Mouse (Mus musculus) C2C12 (cell line): ENCODE measurements at regions not wholly inside any gene's neighbourhood (a gene's known extent, or its start where the extent isn't known, plus 50 kb on each side); places are given as distances from the start of the nearest gene placed in this dataset.

ENCODE experiments used
- H3K27me3 ChIP-seq: one replicate; pipeline ENCODE4 v1.6.1; 2011; ENCODE audit not compliant: control insufficient read depth, insufficient read depth, insufficient read length
- H3K36me3 ChIP-seq: one replicate; pipeline ENCODE4 v1.6.1; 2011; ENCODE audit not compliant: control insufficient read depth, insufficient read depth
- H3K4me3 ChIP-seq: one replicate; pipeline ENCODE4 v1.5.1; 2011; ENCODE audit warnings: mild to moderate bottlenecking, control low read depth; ENCODE audit not compliant: poor library complexity, insufficient read depth, severe bottlenecking
- H3K79me2 ChIP-seq: one replicate; pipeline ENCODE4 v1.6.1; 2011; ENCODE audit not compliant: control insufficient read depth, insufficient read depth
- H3K79me3 ChIP-seq: one replicate; pipeline ENCODE4 v1.6.1; 2011; ENCODE audit warnings: low read depth, control low read depth
- H3ac ChIP-seq: one replicate; pipeline ENCODE3; 2011; ENCODE audit warnings: low read depth; ENCODE audit not compliant: control insufficient read depth, insufficient read length
- CEBPB ChIP-seq: IDR thresholded peaks from one replicate; pipeline ENCODE4 v1.6.1; 2011; ENCODE audit warnings: low read depth, mild to moderate bottlenecking, control low read depth, moderate library complexity
- CTCF ChIP-seq: IDR thresholded peaks from one replicate; pipeline ENCODE4 v1.5.1; 2011; ENCODE audit not compliant: control insufficient read depth, insufficient read depth, insufficient read length
- FOSL1 ChIP-seq: IDR thresholded peaks from one replicate; pipeline ENCODE4 v1.8.0; 2011; ENCODE audit warnings: mild to moderate bottlenecking, low read length; ENCODE audit not compliant: poor library complexity, insufficient read depth, severe bottlenecking
- MAX ChIP-seq: IDR thresholded peaks from one replicate; pipeline ENCODE4 v1.6.1; 2011; ENCODE audit warnings: mild to moderate bottlenecking, control low read depth
- MYOD1 ChIP-seq: IDR thresholded peaks from one replicate; pipeline ENCODE4 v1.6.1; 2011; ENCODE audit warnings: low read depth; ENCODE audit not compliant: control insufficient read depth, insufficient read length
- MYOG ChIP-seq: IDR thresholded peaks from one replicate; pipeline ENCODE4 v1.6.1; 2011; ENCODE audit not compliant: control insufficient read depth, insufficient read length; ENCODE audit errors: extremely low read depth
- USF1 ChIP-seq: IDR thresholded peaks from one replicate; pipeline ENCODE4 v1.6.1; 2011; ENCODE audit warnings: low read depth, mild to moderate bottlenecking, control low read depth, moderate library complexity

DNA sequence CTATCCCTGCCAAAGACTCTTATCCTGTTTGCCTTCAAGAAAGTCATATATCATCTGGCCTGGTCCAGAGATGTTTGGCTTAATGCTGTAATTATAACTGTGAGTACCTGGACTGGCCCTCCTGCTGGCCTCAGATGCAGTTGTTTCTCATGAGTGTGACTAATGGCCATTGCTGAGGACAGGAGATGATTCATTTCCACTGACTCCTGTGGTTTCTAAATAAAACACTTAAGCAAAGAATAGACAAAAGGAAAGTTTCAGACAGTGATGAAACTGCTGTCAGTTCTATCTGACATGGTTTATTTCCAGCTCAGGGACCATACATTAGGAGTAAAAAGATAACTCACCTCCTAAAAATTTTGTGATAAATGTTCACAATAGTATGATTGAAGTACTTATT is 344.2 kb downstream of the Bmper start:
- no peaks in the 10 kb centered on the region for H3K27me3 ChIP-seq
- no peaks in the 10 kb centered on the region for H3K36me3 ChIP-seq
- no peak overlapping the region for H3ac ChIP-seq
- TF ChIP-seq MYOD1 = peak; percentile 65
- TF ChIP-seq MAX = no peak
- TF ChIP-seq CTCF = no peak
- TF ChIP-seq USF1 = no peak
- peak; percentile 96 for TF ChIP-seq FOSL1
- TF ChIP-seq MYOG = no peak
- TF ChIP-seq CEBPB = peak; percentile 78
- no peaks in the 10 kb centered on the region for H3K79me3 ChIP-seq
- no peak overlapping the region for H3K4me3 ChIP-seq
- no peaks in the 10 kb centered on the region for H3K79me2 ChIP-seq

DNA sequence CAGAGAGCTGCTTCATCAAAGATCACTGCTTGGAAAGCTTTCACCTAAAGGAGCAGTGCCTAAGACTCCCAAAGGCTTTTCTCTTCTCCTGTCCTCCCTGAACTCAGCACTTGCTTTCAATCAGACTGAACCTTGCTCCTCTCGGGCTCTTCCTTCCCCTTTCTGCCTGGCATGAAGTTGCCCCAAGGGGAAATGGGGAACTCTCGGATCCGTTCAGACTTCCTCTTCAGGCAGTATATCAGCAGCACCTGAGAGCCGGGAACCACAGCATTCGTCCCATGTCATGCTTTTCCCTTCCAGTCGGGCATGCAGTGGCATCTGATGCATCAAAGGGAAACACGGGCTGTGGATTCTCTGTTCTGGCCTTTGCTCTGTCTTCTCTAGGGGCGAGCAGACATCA is 347.3 kb downstream of the Bmper start:
- H3K79me2 ChIP-seq = no peaks in the 10 kb centered on the region
- no peaks in the 10 kb centered on the region for H3K36me3 ChIP-seq
- H3K27me3 ChIP-seq = no peaks in the 10 kb centered on the region
- no peak for TF ChIP-seq MYOG
- TF ChIP-seq FOSL1 = no peak
- no peak for TF ChIP-seq MAX
- no peak for TF ChIP-seq USF1
- TF ChIP-seq CTCF = no peak
- TF ChIP-seq CEBPB = no peak
- no peak for TF ChIP-seq MYOD1
- no peaks in the 10 kb centered on the region for H3K79me3 ChIP-seq
- no peak overlapping the region for H3ac ChIP-seq
- H3K4me3 ChIP-seq = no peak overlapping the region

DNA sequence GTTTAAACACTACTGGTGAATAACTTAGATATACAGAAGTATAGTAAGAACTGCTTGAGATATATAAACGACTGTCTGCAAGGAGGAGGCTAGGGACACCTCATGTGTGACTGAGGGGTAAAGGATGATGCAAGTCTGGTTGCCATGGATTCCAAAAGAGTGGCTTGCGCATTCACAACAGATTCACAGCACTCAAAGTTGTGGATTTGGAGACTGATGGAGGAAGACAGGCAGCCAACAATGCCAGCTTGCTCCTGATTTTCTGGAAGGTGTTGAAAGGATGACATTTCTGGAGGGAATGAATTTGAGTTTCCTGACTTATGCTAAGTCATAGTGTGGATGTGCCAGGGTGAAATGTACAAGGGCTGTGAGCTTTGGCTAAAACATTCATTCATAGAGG is 353.4 kb downstream of the Bmper start:
- Histone ChIP-seq H3K36me3 (no peaks in the 10 kb centered on the region), H3K4me3 (no peak overlapping the region), H3K79me3 (no peaks in the 10 kb centered on the region), H3ac (no peak overlapping the region), H3K79me2 (no peaks in the 10 kb centered on the region), H3K27me3 (no peaks in the 10 kb centered on the region)
- TF ChIP-seq USF1 = no peak
- no peak for TF ChIP-seq CTCF
- no peak for TF ChIP-seq MYOG
- no peak for TF ChIP-seq MAX
- no peak for TF ChIP-seq MYOD1
- TF ChIP-seq FOSL1 = no peak
- TF ChIP-seq CEBPB = no peak

- H3K79me3 ChIP-seq = no peaks in the 10 kb centered on the region
- no peak overlapping the region for H3K4me3 ChIP-seq
- H3K79me2 ChIP-seq = no peaks in the 10 kb centered on the region
- no peak for TF ChIP-seq FOSL1
- TF ChIP-seq USF1 = no peak
- no peaks in the 10 kb centered on the region for H3K27me3 ChIP-seq
- H3K36me3 ChIP-seq = no peaks in the 10 kb centered on the region
- H3ac ChIP-seq = no peak overlapping the region
Observed at GRCm38 (mm10) chr9:23580155-23580554, 357.3 kb downstream of the Bmper start.

- no peaks in the 10 kb centered on the region for H3K79me2 ChIP-seq
- no peaks in the 10 kb centered on the region for H3K27me3 ChIP-seq
- H3K4me3 ChIP-seq = no peak overlapping the region
- no peaks in the 10 kb centered on the region for H3K36me3 ChIP-seq
- TF ChIP-seq CTCF (peak; percentile 37), MYOD1 (no peak)
- no peaks in the 10 kb centered on the region for H3K79me3 ChIP-seq
- H3ac ChIP-seq = no peak overlapping the region
Observed at GRCm38 (mm10) chr9:23581039-23581606, 358.2 kb downstream of the Bmper start.

DNA sequence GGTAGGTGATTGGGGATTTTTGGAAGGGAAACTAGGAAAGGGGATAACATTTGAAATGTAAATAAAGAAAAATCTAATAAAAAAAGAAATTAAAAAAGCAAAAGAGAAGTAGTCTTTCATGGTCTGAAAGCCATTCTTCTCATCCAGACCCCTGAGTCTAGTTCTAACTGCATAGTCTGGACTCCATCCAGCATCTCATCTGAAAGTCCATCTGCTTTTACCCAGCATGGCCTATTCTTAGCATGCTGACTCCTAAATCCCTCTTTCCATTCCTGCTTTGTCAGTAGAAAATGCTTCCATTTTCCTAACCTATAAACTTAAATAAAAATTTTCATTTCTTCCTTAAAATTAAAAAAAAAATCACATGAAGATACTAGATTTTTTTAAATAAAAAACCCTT is 361.7 kb downstream of the Bmper start:
- no peak for TF ChIP-seq MYOG
- Histone ChIP-seq H3ac (no peak overlapping the region), H3K79me2 (no peaks in the 10 kb centered on the region), H3K27me3 (no peaks in the 10 kb centered on the region), H3K36me3 (no peaks in the 10 kb centered on the region), H3K4me3 (no peak overlapping the region), H3K79me3 (no peaks in the 10 kb centered on the region)
